Mouse (Mus musculus): Measurements from ENCODE around the gene 4921536K21Rik. TPM values are rescaled to one million over a fixed set of nuclear protein-coding genes. Genes with fewer than 3 reads are reported as not detected.

The 4921536K21Rik gene
- polyA plus RNA-seq, 1 experiment from 2014 or later, result not detected

GRCm38 (mm10) chr11:3846351-3846750, 48.5 kb downstream of the 4921536K21Rik start:
- WGBS (ENCODE audit: insufficient replicate concordance), result 69% methylated on average over 2 of the region's 2 CpGs

DNA sequence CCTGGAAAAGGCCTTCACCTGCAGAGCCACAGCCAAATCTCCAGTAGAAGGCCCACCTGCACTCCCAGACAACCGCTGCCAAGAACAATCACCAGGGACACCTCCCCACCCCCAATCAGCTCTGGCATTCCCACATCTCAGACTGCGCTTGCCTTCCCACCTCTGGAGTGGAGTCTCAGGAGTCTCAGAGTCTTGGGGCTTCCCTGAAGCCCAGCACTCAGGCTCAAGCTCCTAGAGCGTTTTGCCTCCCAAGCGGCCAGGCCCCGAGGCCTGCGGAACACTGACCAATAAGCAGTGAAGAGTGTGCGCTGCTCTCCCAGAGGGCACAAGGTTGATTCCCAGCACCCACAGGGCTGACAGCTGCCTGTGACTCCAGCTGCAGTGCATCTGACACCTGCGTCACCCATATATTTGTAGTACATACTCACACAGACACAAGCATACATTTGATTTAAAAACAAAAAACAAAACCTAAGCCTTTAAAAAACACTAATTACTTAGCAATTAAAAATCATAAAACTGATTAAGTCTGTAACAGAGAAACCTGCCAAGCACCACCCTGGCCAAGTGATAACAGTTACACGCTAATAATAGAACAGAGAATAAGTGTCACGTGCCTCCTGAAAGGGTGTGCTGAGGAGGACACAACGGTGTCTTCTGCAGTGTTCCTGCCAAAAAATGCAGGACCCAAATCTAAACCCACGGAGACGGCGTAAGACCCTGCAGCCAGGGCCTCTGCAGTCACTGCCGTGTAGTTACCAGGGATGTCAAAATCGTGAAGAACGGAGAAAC, 50.8 kb downstream of the 4921536K21Rik start:
- no peak for ATAC-seq
- WGBS (ENCODE audit: insufficient replicate concordance), result 77% methylated on average over 17 of the region's 17 CpGs

More at GRCm38 (mm10) chr11:3846351-3846750, 48.5 kb downstream of the 4921536K21Rik start:
- H3K4me3 ChIP-seq (ENCODE audit: low read depth, low read length), result no peak overlapping the region
- no peak for ATAC-seq
- no peaks in the 10 kb centered on the region for H3K27me3 ChIP-seq (ENCODE audit: insufficient read depth, low read length)
- no peaks in the 10 kb centered on the region for H3K9me3 ChIP-seq (ENCODE audit: low read length)
- H3K4me1 ChIP-seq (ENCODE audit: insufficient read depth), result no peaks in the 10 kb centered on the region
- H3K4me2 ChIP-seq (ENCODE audit: low read depth, low read length), result no peak overlapping the region
- H3K36me3 ChIP-seq (replicated peaks; ENCODE audit: insufficient read depth, low read length), result no peaks in the 10 kb centered on the region
- H3K9ac ChIP-seq (replicated peaks), result no peak overlapping the region
- no peak overlapping the region for H3K27ac ChIP-seq (ENCODE audit: low read depth)
- no peak for TF ChIP-seq EP300 (IDR thresholded peaks at IDR 0.05; ENCODE audit: low read depth)
- TF ChIP-seq CTCF (IDR thresholded peaks at IDR 0.05; ENCODE audit: low read depth), result no peak
- DNase-seq, result no peak

More for the DNA sequence above, 50.8 kb downstream of the 4921536K21Rik start:
- no peak overlapping the region for H3K4me2 ChIP-seq (ENCODE audit: low read depth, low read length)
- DNase-seq, result no peak
- H3K9ac ChIP-seq (replicated peaks), result no peak overlapping the region
- TF ChIP-seq CTCF (IDR thresholded peaks at IDR 0.05; ENCODE audit: low read depth) (no peak), EP300 (IDR thresholded peaks at IDR 0.05; ENCODE audit: low read depth) (no peak)
- no peaks in the 10 kb centered on the region for H3K9me3 ChIP-seq (ENCODE audit: low read length)
- H3K27ac ChIP-seq (ENCODE audit: low read depth), result no peak overlapping the region
- no peaks in the 10 kb centered on the region for H3K36me3 ChIP-seq (replicated peaks; ENCODE audit: insufficient read depth, low read length)
- no peaks in the 10 kb centered on the region for H3K4me1 ChIP-seq (ENCODE audit: insufficient read depth)
- no peaks in the 10 kb centered on the region for H3K27me3 ChIP-seq (ENCODE audit: insufficient read depth, low read length)
- H3K4me3 ChIP-seq (ENCODE audit: low read depth, low read length), result no peak overlapping the region

Other genes starting within 250 kb of the 4921536K21Rik start
- 3.0 and 3.7 TPM in 2 replicates for gene Morc2a, start 245.9 kb downstream of the 4921536K21Rik start, polyA plus RNA-seq (2015; fragmentation: Nextera tagmentation; extraction: Ambion mirVana)
- gene Osbp2, start 31.2 kb downstream of the 4921536K21Rik start, polyA plus RNA-seq (2015; fragmentation: Nextera tagmentation; extraction: Ambion mirVana), result 0.07 TPM in 1 of 2 replicates, not detected in the other
- gene Dusp18, start 142 bp upstream of the 4921536K21Rik start, polyA plus RNA-seq (2015; fragmentation: Nextera tagmentation; extraction: Ambion mirVana), result 0.19 and 0.27 TPM in 2 replicates
- gene Slc35e4, start 19.6 kb upstream of the 4921536K21Rik start, polyA plus RNA-seq (2015; fragmentation: Nextera tagmentation; extraction: Ambion mirVana), result 0.43 and 0.46 TPM in 2 replicates
- gene Tcn2, start 37.1 kb upstream of the 4921536K21Rik start, polyA plus RNA-seq (2015; fragmentation: Nextera tagmentation; extraction: Ambion mirVana), result 55.5 and 61.3 TPM in 2 replicates
- 24.3 and 26.5 TPM in 2 replicates for gene Pes1, start 68.9 kb upstream of the 4921536K21Rik start, polyA plus RNA-seq (2015; fragmentation: Nextera tagmentation; extraction: Ambion mirVana)
- gene 4930556J24Rik, start 81.7 kb upstream of the 4921536K21Rik start, polyA plus RNA-seq (2015; fragmentation: Nextera tagmentation; extraction: Ambion mirVana), result not detected in 2 replicates
- 7.5 and 8.5 TPM in 2 replicates for gene Gal3st1, start 88.5 kb upstream of the 4921536K21Rik start, polyA plus RNA-seq (2015; fragmentation: Nextera tagmentation; extraction: Ambion mirVana)
- 10.9 and 12.1 TPM in 2 replicates for gene Sec14l4, start 136.4 kb upstream of the 4921536K21Rik start, polyA plus RNA-seq (2015; fragmentation: Nextera tagmentation; extraction: Ambion mirVana)
- 0.11 TPM in 1 of 2 replicates, not detected in the other for gene Sec14l3, start 169.7 kb upstream of the 4921536K21Rik start, polyA plus RNA-seq (2015; fragmentation: Nextera tagmentation; extraction: Ambion mirVana)
- gene Mtfp1, start 200.3 kb upstream of the 4921536K21Rik start, polyA plus RNA-seq (2015; fragmentation: Nextera tagmentation; extraction: Ambion mirVana), result 17.7 and 21.1 TPM in 2 replicates
- gene Sec14l2, start 228.3 kb upstream of the 4921536K21Rik start, polyA plus RNA-seq (2015; fragmentation: Nextera tagmentation; extraction: Ambion mirVana), result 48.0 and 54.2 TPM in 2 replicates
- gene Rnf215, start 240.1 kb upstream of the 4921536K21Rik start, polyA plus RNA-seq (2015; fragmentation: Nextera tagmentation; extraction: Ambion mirVana), result 6.4 and 6.8 TPM in 2 replicates